Mouse (Mus musculus) monocyte, adult 2 months (primary cell): ENCODE results near the gene Pecr.
"Not testable (repeated sequence)": the region's sequence is repeated elsewhere in the genome, so short reads cannot be mapped to it uniquely, and the experiment has no call there.

Experiments used
- DNase-seq, 2 experiments: peaks; one replicate each; pipeline ENCODE4 v3.0.0; 2022; ENCODE audit warnings: low spot score in 2 of 2, low read depth in 1 of 2

Pecr gene

DNA sequence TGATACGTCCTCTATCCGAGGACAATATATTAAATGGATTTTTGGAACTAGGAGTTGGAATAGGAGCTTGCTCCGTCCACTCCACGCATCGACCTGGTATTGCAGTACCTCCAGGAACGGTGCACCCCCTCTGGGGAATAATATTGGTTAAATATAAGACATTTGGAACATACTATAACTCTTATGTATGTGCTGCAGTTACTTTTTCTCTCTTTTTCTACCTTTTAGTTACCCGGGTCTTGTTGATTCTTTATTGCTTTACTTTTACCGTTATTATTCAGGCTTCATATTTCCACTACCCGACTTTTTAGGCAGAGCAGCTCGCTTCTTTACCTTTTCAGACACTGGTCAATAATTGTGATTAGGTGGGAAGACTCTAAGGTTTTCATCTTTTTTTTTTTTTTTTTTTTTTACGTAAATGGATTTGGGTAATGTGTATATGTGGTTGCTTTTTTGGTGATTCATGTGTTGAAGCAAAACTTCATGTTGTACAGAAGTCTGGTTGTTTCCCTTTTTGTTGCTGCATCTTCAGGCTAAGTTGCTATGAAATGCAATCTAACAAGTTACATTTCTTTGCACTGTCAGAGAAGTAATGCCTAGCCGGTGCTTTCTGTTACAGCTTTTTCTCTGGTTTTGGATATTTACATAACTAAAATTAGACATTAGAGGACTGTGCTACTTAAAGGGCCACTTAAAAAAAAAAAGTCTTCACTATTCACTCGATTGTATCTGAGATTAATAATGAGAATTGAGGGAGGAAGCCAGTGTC, 46.9 kb downstream of the Pecr start:
- DNase-seq = no peak

DNA sequence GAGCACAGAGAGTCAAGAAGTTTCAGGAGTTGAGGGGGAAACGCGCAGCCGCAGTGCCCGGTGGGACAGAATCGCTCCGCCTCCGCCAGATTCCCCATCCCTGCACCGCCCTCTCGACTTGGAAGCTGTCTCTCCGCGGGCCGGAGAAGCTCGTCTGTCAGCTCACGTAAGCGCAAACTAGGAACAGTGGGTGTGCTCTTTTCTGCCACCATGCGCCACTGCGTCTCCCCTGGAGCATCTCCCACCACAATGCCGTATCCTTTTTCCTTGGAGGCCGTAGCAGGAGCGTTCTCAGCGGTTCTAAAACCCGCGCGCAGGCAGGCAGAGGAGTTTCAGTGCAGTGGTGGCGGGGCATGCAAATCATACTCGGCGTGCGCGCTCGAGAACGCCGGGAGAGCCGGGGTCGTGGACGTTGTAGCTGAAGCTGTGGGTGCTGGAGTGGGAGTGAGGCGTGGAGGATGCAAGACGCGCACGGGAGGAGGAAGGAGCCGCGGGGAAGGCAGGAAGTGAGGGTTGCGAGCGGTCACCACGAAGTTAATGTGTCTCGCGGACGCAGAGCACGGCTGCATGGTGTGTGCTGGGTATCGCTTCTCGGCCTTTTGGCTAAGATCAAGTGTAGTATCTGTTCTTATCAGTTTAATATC, 47.6 kb downstream of the Pecr start:
- DNase-seq = not testable (repeated sequence)

GRCm38 (mm10) chr1:72232592-72232991, 51.5 kb downstream of the Pecr start:
- not testable (repeated sequence) for DNase-seq

GRCm38 (mm10) chr1:72228974-72229373, 55.1 kb downstream of the Pecr start:
- DNase-seq = no peak

DNA sequence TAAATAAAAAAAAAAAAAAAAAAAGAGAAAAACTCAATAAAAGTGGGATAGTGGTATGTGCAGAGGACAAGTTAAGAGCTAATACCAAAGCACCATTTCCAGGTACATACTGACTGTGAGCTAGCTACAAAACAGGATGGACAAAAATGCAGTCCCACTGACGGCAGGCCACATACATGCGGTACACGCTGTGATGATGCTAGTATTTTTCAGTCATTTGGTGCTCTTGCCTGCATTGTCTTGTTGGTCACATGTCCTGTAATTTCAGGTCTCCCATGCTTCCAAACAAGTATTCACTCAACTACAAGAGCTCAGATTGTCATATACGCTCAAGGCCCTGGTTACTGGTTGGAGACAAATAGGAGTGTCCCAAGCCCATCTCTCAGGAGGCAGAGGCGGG, 56.6 kb downstream of the Pecr start:
- DNase-seq = no peak

- DNase-seq = no peak
These were observed 57.1 kb downstream of the Pecr start for GRCm38 (mm10) chr1:72226887-72227481.

DNA sequence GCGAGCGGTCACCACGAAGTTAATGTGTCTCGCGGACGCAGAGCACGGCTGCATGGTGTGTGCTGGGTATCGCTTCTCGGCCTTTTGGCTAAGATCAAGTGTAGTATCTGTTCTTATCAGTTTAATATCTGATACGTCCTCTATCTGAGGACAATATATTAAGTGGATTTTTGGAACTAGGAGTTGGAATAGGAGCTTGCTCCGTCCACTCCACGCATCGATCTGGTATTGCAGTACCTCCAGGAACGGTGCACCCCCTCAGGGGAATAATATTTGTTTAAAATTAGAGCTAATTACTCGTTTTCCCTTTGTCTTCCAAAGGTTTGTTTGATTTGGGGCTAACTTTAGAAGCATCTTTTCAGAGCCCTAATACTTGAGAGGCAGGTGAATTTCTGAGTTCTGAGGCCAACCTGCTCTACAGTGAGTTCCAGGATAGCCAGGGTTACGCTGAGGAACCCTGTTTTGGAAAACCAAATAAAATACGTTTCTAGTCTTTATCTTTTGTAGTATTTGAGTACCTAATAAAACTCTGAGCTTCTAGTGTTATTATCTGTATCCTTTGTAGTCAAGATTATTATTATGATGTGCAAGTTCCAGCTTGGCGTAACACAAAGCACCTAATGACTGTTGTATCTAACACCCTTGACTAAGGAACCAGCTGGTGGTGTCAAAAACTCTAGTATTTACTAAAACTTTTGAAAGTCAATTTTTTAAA, 57.8 kb downstream of the Pecr start:
- DNase-seq = no peak

DNA sequence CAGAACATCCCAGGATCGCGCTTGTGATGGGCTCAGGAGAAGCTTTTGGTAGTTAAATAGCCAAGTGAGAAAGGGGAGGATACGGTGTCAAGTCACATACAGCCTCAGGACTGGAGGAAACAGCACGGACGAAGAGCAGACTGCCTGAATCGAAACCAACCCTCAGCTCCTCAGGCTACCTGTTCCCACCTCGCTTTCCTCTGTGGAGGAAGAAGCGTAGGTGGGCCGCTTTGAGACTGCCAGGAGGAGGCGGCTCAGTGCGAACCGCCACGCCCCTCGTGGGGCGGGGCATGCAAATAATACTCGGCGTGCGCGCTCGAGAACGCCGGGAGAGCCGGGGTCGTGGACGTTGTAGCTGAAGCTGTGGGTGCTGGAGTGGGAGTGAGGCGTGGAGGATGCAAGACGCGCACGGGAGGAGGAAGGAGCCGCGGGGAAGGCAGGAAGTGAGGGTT, 58.4 kb downstream of the Pecr start:
- peak in 1 of 2 experiments; percentile 48 for DNase-seq

GRCm38 (mm10) chr1:72225054-72225718, 58.9 kb downstream of the Pecr start:
- no peak for DNase-seq

GRCm38 (mm10) chr1:72220008-72220407, 64.1 kb downstream of the Pecr start:
- DNase-seq = no peak

DNA sequence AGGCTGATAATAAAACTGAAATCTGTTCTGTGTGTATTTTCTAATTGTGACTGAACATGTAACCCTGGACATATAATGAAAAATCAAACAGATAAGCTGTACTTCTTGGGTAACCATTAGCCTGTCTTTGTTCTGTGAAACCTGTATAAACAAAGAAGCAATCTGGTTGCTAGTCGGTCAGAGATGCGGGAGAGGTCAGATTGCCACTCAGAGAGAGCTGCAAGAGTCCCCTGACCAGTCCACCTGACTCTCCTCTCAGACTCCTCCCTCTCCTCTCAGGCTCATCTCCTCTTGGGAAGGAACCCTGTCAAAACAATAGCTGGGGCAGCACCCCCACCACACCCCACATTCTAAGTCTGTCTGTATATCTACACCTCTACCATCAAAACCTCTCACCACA, 65.0 kb downstream of the Pecr start:
- no peak for DNase-seq

GRCm38 (mm10) chr1:72218626-72219025, 65.5 kb downstream of the Pecr start:
- DNase-seq = no peak

GRCm38 (mm10) chr1:72216761-72217160, 67.4 kb downstream of the Pecr start:
- no peak for DNase-seq

GRCm38 (mm10) chr1:72215174-72215573, 68.9 kb downstream of the Pecr start:
- DNase-seq = no peak

GRCm38 (mm10) chr1:72214470-72214961, 69.6 kb downstream of the Pecr start:
- DNase-seq = peak in 1 of 2 experiments; percentile 34

DNA sequence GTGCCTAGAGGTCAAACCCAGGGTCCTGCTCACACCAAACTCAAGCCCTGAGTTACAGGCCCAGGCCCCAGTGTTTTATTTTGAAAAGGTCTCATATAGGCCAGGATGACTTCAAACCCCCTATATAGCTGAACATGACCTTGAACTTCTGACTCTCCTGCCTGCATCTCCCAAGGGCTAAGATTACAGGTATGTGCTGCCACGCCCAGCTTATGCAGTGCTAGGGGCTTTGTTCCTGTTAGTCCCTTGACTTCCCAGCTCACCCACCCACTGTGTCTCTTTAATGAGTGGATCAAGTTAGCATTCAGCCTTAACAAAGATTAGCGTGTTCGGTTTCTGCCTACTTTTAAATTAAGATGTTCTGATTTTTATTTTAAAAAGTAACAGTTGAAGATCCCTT, 70.2 kb downstream of the Pecr start:
- no peak for DNase-seq

- no peak for DNase-seq
These were observed 72.1 kb downstream of the Pecr start, which contains the start of gene Mreg for GRCm38 (mm10) chr1:72211701-72212699. TSS of gene Mreg (minus strand) at chr1:72212307.

DNA sequence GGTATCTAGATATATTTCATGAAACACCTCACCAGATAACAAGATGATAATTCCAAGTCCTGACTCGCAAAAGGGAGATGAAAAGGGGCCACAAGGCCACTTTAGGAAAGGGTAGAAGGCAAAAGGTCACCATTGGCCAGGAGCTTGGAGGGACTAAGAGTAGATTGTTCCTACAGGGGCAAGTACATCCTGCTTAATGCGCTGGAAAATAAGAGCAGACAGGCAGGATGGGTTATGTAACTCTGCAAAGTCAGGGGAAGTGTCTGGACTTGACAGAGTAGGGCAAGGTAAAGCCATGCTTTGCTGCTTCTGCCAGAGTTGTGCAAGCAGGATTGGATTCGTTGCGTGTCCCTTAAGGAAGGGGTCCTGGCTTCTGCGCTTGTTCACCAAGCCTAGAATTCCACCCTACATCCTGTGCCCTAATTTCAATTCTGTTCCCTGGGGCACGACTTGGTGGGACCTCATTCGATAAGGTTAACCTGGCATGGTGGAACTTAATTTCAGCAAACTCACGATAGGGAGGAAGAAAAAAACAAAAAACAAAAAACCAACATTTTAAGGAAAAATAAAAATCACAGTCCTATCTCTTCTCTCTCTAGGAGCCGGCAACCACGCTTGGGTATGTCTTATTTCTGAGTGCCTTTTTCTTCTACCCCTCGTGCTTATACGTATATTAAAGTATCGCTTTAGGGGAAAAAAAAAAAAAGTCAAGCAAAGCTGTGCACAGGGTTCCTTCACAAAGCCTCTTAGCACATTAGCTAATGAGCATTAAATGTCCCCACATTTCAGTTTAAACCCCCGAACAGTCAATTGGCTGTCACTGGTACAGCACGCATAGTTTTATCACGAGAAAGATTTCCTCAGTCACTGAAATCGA, 73.1 kb downstream of the Pecr start:
- DNase-seq = no peak
